Mouse (Mus musculus) mouse embryonic stem cell (cell line): ENCODE results near the gene Tbx5.

Experiments used
- in situ Hi-C, 2 experiments: fragments of 300-500 bp; cut with MboI; formaldehyde crosslinking; loops; 1 replicate in 1 of 2; 3 replicates in 1 of 2; pipeline ENCODE4 v1.14.3; 2019 to 2020; ENCODE audit warnings: low sequenced_read_pairs in 2 of 2, low pct_unique_long_range_greater_than_20kb in 1 of 2, mixed read lengths in 1 of 2; ENCODE audit not compliant: unreplicated experiment in 1 of 2

The Tbx5 gene

GRCm38 (mm10) chr5:119838441-119838840 is 6.0 kb downstream of the Tbx5 start:
- in situ Hi-C loops = loop anchor here in 1 of 2 experiments (5.0 kb wide), 1 partner anchor 594 kb away; the partner anchor contains the start of gene Lhx5

- in situ Hi-C loops = loop anchor here in 1 of 2 experiments (5.0 kb wide), 1 partner anchor 593 kb away; the partner anchor contains the start of gene Lhx5
Observed at GRCm38 (mm10) chr5:119839156-119839555, 6.7 kb downstream of the Tbx5 start.

GRCm38 (mm10) chr5:119839616-119840368 is 7.3 kb downstream of the Tbx5 start:
- in situ Hi-C loops = loop anchor here in 1 of 2 experiments (5.0 kb wide), 1 partner anchor 593 kb away; the partner anchor contains the start of gene Lhx5

- in situ Hi-C loops = no loop called here
Observed at GRCm38 (mm10) chr5:119840404-119840803, 7.9 kb downstream of the Tbx5 start.

- in situ Hi-C loops = no loop called here
Observed at GRCm38 (mm10) chr5:119841634-119842420, 9.4 kb downstream of the Tbx5 start.

- in situ Hi-C loops = no loop called here
Observed at GRCm38 (mm10) chr5:119842701-119843393, 10.4 kb downstream of the Tbx5 start.

- in situ Hi-C loops = no loop called here
Observed at GRCm38 (mm10) chr5:119843394-119843777, 10.9 kb downstream of the Tbx5 start.

GRCm38 (mm10) chr5:119844366-119844765 is 11.9 kb downstream of the Tbx5 start:
- in situ Hi-C loops = no loop called here

- in situ Hi-C loops = no loop called here
Observed at GRCm38 (mm10) chr5:119844994-119845393, 12.5 kb downstream of the Tbx5 start.

GRCm38 (mm10) chr5:119857052-119857451 is 24.6 kb downstream of the Tbx5 start:
- in situ Hi-C loops = no loop called here

- in situ Hi-C loops = no loop called here
Observed at GRCm38 (mm10) chr5:119861301-119861700, 28.8 kb downstream of the Tbx5 start.

GRCm38 (mm10) chr5:119862431-119862830 is 30.0 kb downstream of the Tbx5 start:
- in situ Hi-C loops = no loop called here

- in situ Hi-C loops = no loop called here
Observed at GRCm38 (mm10) chr5:119866277-119867235, 34.1 kb downstream of the Tbx5 start.

GRCm38 (mm10) chr5:119867986-119868385 is 35.5 kb downstream of the Tbx5 start:
- in situ Hi-C loops = no loop called here

- in situ Hi-C loops = no loop called here
Observed at GRCm38 (mm10) chr5:119875421-119875820, 43.0 kb downstream of the Tbx5 start.

- in situ Hi-C loops = no loop called here
Observed at GRCm38 (mm10) chr5:119877185-119877584, 44.7 kb downstream of the Tbx5 start.

- in situ Hi-C loops = no loop called here
Observed at GRCm38 (mm10) chr5:119885595-119885994, 53.1 kb downstream of the Tbx5 start.

- in situ Hi-C loops = no loop called here
Observed at GRCm38 (mm10) chr5:119887381-119887780, 54.9 kb downstream of the Tbx5 start.
